Mouse (Mus musculus): ENCODE results near the gene Prx. TPM values are rescaled to one million over a fixed set of nuclear protein-coding genes. Genes with fewer than 3 reads are reported as not detected.

The Prx gene
- polyA plus RNA-seq, 1 experiment from 2014 or later = 1.1 TPM

DNA sequence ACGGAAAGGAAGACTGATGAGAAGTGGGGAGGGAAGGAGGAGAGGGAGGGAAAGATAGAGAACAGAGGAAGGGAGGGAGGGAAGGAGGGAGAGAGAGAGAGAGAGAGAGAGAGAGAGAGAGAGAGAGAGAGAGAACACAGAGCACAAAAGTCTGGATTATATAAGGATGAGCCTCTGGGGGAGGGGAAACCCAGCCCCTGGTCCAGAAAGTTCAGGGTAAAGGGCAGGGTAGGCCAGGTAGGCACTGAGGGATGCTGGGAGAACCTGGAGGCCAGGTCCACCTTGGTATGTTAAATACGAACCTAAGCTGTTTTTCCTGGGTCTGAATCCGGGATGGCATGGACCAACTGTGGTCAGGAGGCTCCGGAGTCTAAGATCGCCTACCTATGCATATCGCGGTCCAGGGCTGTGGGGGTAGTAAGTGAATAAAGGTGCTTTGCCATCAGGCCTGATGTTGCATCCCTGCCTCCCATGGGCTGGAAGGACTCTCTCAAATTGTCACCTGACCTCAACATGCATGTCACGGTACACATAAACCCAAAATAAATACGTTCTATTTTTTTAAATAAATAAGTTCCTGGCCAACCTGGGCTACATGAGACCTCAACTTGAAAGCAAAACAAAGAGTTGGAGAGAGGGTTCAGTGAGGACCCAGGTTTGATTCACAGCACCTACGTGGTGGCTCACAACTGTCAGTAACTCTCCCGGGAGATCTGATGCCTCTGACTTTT, 27.6 kb upstream of the Prx start:
- H3K27ac ChIP-seq (ENCODE audit: low read length) = no peak overlapping the region
- no peak for ATAC-seq
- 89% methylated on average over 11 of the region's 11 CpGs for whole genome bisulfite sequencing

GRCm38 (mm10) chr7:27472596-27472995, 26.5 kb upstream of the Prx start:
- Histone ChIP-seq H3K4me1 (replicated peaks; ENCODE audit: control insufficient read depth, insufficient read depth, low read length) (peaks cover 11% of the 10 kb centered on the region), H3K36me3 (ENCODE audit: control insufficient read depth, insufficient read depth) (no peaks in the 10 kb centered on the region), H3K9me3 (ENCODE audit: control insufficient read depth, low read length) (no peaks in the 10 kb centered on the region), H3K27me3 (replicated peaks; ENCODE audit: control insufficient read depth, insufficient read depth, low read length) (no peaks in the 10 kb centered on the region), H3K4me3 (replicated peaks; ENCODE audit: low read length) (peak overlapping the region; percentile 66), H3K27ac (ENCODE audit: low read length) (peak overlapping the region; percentile 60), H3K4me2 (ENCODE audit: low read length) (peak overlapping the region; percentile 75), H3K9ac (replicated peaks; ENCODE audit: low read depth, low read length) (no peak overlapping the region)
- no peak for ATAC-seq
- 39% methylated on average over 7 of the region's 7 CpGs for WGBS

More for the DNA sequence above, 27.6 kb upstream of the Prx start:
- H3K4me3 ChIP-seq (replicated peaks; ENCODE audit: low read length) = no peak overlapping the region
- peaks cover 11% of the 10 kb centered on the region for H3K4me1 ChIP-seq (replicated peaks; ENCODE audit: control insufficient read depth, insufficient read depth, low read length)
- H3K27me3 ChIP-seq (replicated peaks; ENCODE audit: control insufficient read depth, insufficient read depth, low read length) = no peaks in the 10 kb centered on the region
- H3K9ac ChIP-seq (replicated peaks; ENCODE audit: low read depth, low read length) = no peak overlapping the region
- H3K9me3 ChIP-seq (ENCODE audit: control insufficient read depth, low read length) = no peaks in the 10 kb centered on the region
- no peak overlapping the region for H3K4me2 ChIP-seq (ENCODE audit: low read length)
- H3K36me3 ChIP-seq (ENCODE audit: control insufficient read depth, insufficient read depth) = no peaks in the 10 kb centered on the region

DNA sequence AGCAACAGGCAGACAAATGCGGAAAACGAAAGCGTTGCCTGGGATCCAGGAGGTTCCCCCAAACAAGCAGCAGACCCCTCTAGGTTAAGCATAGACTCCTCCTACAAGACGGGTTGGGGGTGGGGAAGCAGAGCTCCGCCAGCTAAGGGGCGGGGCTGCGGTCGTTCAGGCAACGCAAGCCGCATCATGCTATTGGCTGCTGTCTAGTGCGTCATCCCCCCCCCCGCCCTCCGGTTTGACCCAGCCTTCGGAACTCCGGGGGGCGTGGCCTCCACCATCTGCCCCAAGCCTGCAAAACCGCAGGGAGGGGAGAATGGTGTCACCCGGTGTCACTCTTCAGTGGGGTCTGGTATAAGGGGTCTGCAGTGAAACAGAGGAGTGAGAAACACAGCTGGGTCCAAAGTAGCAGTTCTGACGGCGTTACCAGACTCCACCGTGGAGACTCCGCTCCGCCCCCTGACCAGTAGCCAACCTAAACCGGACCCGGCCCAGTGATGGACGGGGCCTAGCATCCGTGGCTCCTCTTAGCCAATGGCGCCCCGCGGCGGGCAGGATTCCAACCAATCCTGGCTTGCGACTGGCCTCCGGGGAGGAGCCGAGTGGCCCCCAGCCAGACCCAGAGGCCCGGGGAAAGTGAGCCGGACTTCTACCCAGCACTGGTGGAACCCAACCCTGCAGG, 25.8 kb upstream of the Prx start, which contains the start of gene Sertad3:
TSS of gene Sertad3 (plus strand) at position 613 of the 679 bp plus-strand sequence.
- Histone ChIP-seq H3K9me3 (ENCODE audit: control insufficient read depth, low read length) (no peaks in the 10 kb centered on the region), H3K4me2 (ENCODE audit: low read length) (peak within 1 kb of the TSS; percentile 75), H3K27me3 (replicated peaks; ENCODE audit: control insufficient read depth, insufficient read depth, low read length) (no peaks in the 10 kb centered on the region), H3K9ac (replicated peaks; ENCODE audit: low read depth, low read length) (peak within 1 kb of the TSS; percentile 60), H3K4me1 (replicated peaks; ENCODE audit: control insufficient read depth, insufficient read depth, low read length) (peaks cover 11% of the 10 kb centered on the region), H3K4me3 (replicated peaks; ENCODE audit: low read length) (peak within 1 kb of the TSS; percentile 66), H3K27ac (ENCODE audit: low read length) (peak within 1 kb of the TSS; percentile 84), H3K36me3 (ENCODE audit: control insufficient read depth, insufficient read depth) (no peaks in the 10 kb centered on the region)
- under 1% methylated on average over 36 of the region's 36 CpGs for WGBS
- peak; percentile 89 for ATAC-seq

DNA sequence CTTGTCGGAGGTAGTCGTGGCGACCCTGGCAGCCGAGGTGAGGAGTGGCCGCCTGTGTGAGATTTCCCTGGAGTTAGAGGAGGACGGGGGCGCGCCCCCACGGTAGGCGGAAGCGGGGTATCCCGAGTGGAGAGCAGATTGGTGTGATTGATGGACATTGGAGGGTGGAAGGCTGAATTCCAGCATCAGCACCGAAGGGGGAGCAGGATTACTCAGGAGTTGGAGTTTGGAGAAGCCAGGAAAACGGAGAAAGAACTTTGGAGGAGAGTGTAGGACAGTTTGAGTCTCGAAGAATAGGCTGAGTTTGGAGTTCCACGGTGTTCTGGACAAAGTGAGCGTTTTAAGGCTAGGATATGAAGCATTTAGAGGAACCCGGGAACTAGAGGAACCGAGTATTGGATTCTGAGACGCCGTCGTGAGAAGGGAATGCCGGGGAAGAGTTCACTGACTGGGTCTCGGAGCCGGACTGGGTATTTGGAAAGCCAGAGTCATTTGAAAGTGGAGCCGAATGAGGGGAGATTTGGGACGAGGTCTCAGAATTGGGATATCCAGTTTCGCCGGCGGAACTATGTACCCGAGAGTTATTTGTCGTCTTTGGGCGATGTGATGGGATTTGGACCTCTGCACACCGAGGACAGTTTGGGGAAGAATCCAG, 25.2 kb upstream of the Prx start:
- H3K4me3 ChIP-seq (replicated peaks; ENCODE audit: low read length) = peak overlapping the region; percentile 66
- H3K27ac ChIP-seq (ENCODE audit: low read length) = peak overlapping the region; percentile 84
- no peaks in the 10 kb centered on the region for H3K36me3 ChIP-seq (ENCODE audit: control insufficient read depth, insufficient read depth)
- H3K4me1 ChIP-seq (replicated peaks; ENCODE audit: control insufficient read depth, insufficient read depth, low read length) = peaks cover 11% of the 10 kb centered on the region
- no peak for ATAC-seq
- H3K9me3 ChIP-seq (ENCODE audit: control insufficient read depth, low read length) = no peaks in the 10 kb centered on the region
- peak overlapping the region; percentile 60 for H3K9ac ChIP-seq (replicated peaks; ENCODE audit: low read depth, low read length)
- WGBS = under 1% methylated on average over 34 of the region's 34 CpGs
- H3K27me3 ChIP-seq (replicated peaks; ENCODE audit: control insufficient read depth, insufficient read depth, low read length) = no peaks in the 10 kb centered on the region
- peak overlapping the region; percentile 75 for H3K4me2 ChIP-seq (ENCODE audit: low read length)

- Histone ChIP-seq H3K36me3 (ENCODE audit: control insufficient read depth, insufficient read depth) (no peaks in the 10 kb centered on the region), H3K4me1 (replicated peaks; ENCODE audit: control insufficient read depth, insufficient read depth, low read length) (peaks cover 11% of the 10 kb centered on the region), H3K9me3 (ENCODE audit: control insufficient read depth, low read length) (no peaks in the 10 kb centered on the region), H3K4me3 (replicated peaks; ENCODE audit: low read length) (peak overlapping the region; percentile 66), H3K27me3 (replicated peaks; ENCODE audit: control insufficient read depth, insufficient read depth, low read length) (no peaks in the 10 kb centered on the region), H3K9ac (replicated peaks; ENCODE audit: low read depth, low read length) (peak overlapping the region; percentile 60), H3K27ac (ENCODE audit: low read length) (peak overlapping the region; percentile 84), H3K4me2 (ENCODE audit: low read length) (peak overlapping the region; percentile 75)
- peak; percentile 95 for ATAC-seq
- 0% methylated on average over 23 of the region's 23 CpGs for WGBS
Measured at GRCm38 (mm10) chr7:27474490-27474954, 24.6 kb upstream of the Prx start.

DNA sequence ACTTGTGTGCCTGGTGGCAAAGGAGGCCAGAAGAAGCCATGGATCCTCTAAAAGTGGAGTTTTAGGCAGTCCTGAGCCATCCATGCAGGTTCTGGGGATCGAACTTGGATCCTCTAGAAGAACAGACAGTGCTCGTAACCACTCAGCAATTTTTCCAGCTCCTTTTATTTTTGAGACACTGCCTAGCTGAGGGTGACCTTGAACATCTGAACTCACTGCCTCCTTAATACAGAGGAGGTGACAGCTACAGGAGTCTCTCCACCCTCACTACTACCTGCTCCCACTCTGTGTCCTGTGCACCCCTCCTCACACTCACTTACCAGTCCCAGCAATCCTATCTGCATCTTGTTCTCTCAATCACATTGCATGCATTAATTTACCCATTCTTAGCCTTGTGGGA, 23.5 kb upstream of the Prx start:
- ATAC-seq = no peak
- Histone ChIP-seq H3K4me3 (replicated peaks; ENCODE audit: low read length) (no peak overlapping the region), H3K27me3 (replicated peaks; ENCODE audit: control insufficient read depth, insufficient read depth, low read length) (no peaks in the 10 kb centered on the region), H3K4me1 (replicated peaks; ENCODE audit: control insufficient read depth, insufficient read depth, low read length) (peaks cover 11% of the 10 kb centered on the region), H3K36me3 (ENCODE audit: control insufficient read depth, insufficient read depth) (no peaks in the 10 kb centered on the region), H3K27ac (ENCODE audit: low read length) (no peak overlapping the region), H3K4me2 (ENCODE audit: low read length) (no peak overlapping the region), H3K9ac (replicated peaks; ENCODE audit: low read depth, low read length) (no peak overlapping the region), H3K9me3 (ENCODE audit: control insufficient read depth, low read length) (no peaks in the 10 kb centered on the region)
- 98% methylated on average over 2 of the region's 2 CpGs for WGBS

GRCm38 (mm10) chr7:27476098-27476635, 23.0 kb upstream of the Prx start:
- Histone ChIP-seq H3K4me3 (replicated peaks; ENCODE audit: low read length) (no peak overlapping the region), H3K27ac (ENCODE audit: low read length) (no peak overlapping the region), H3K27me3 (replicated peaks; ENCODE audit: control insufficient read depth, insufficient read depth, low read length) (no peaks in the 10 kb centered on the region), H3K9ac (replicated peaks; ENCODE audit: low read depth, low read length) (no peak overlapping the region), H3K9me3 (ENCODE audit: control insufficient read depth, low read length) (no peaks in the 10 kb centered on the region), H3K4me2 (ENCODE audit: low read length) (no peak overlapping the region), H3K36me3 (ENCODE audit: control insufficient read depth, insufficient read depth) (no peaks in the 10 kb centered on the region), H3K4me1 (replicated peaks; ENCODE audit: control insufficient read depth, insufficient read depth, low read length) (peaks cover 11% of the 10 kb centered on the region)
- WGBS = 96% methylated on average over 14 of the region's 14 CpGs
- no peak for ATAC-seq

- H3K27ac ChIP-seq (ENCODE audit: low read length) = no peak overlapping the region
- WGBS = 80% methylated on average over 7 of the region's 7 CpGs
- no peak for ATAC-seq
Measured at GRCm38 (mm10) chr7:27478561-27478960, 20.6 kb upstream of the Prx start.

GRCm38 (mm10) chr7:27479750-27480149, 19.4 kb upstream of the Prx start:
- no peaks in the 10 kb centered on the region for H3K36me3 ChIP-seq (ENCODE audit: control insufficient read depth, insufficient read depth)
- no peaks in the 10 kb centered on the region for H3K9me3 ChIP-seq (ENCODE audit: control insufficient read depth, low read length)
- H3K27me3 ChIP-seq (replicated peaks; ENCODE audit: control insufficient read depth, insufficient read depth, low read length) = no peaks in the 10 kb centered on the region
- no peak for ATAC-seq
- peaks cover 7% of the 10 kb centered on the region for H3K4me1 ChIP-seq (replicated peaks; ENCODE audit: control insufficient read depth, insufficient read depth, low read length)
- H3K9ac ChIP-seq (replicated peaks; ENCODE audit: low read depth, low read length) = no peak overlapping the region
- no peak overlapping the region for H3K27ac ChIP-seq (ENCODE audit: low read length)
- no peak overlapping the region for H3K4me3 ChIP-seq (replicated peaks; ENCODE audit: low read length)
- no peak overlapping the region for H3K4me2 ChIP-seq (ENCODE audit: low read length)
- WGBS = 67% methylated on average over 1 of the region's 1 CpGs

More at GRCm38 (mm10) chr7:27478561-27478960, 20.6 kb upstream of the Prx start:
- H3K4me3 ChIP-seq (replicated peaks; ENCODE audit: low read length) = no peak overlapping the region
- H3K27me3 ChIP-seq (replicated peaks; ENCODE audit: control insufficient read depth, insufficient read depth, low read length) = no peaks in the 10 kb centered on the region
- H3K36me3 ChIP-seq (ENCODE audit: control insufficient read depth, insufficient read depth) = no peaks in the 10 kb centered on the region
- peaks cover 7% of the 10 kb centered on the region for H3K4me1 ChIP-seq (replicated peaks; ENCODE audit: control insufficient read depth, insufficient read depth, low read length)
- no peaks in the 10 kb centered on the region for H3K9me3 ChIP-seq (ENCODE audit: control insufficient read depth, low read length)
- no peak overlapping the region for H3K9ac ChIP-seq (replicated peaks; ENCODE audit: low read depth, low read length)
- no peak overlapping the region for H3K4me2 ChIP-seq (ENCODE audit: low read length)
